Mouse (Mus musculus) lung, embryonic 16.5 days (tissue): Measurements from ENCODE around the gene Tmc8. TPM values are rescaled to one million over a fixed set of nuclear protein-coding genes. Genes with fewer than 3 reads are reported as not detected.

Source experiments
- ATAC-seq: fragments of 200-750 bp; cut with Nextera tagmentation; 2 replicates; pipeline ENCODE4 v1.8.0; 2017; ENCODE audit warnings: low read depth, mild to moderate bottlenecking, moderate library complexity
- H3K27ac ChIP-seq: fragments of 300-500 bp; sonication (generic); 2 replicates; pipeline ENCODE4 v1.5.1; 2014; ENCODE audit warnings: mild to moderate bottlenecking, control low read depth, low read length
- H3K27me3 ChIP-seq: fragments of 300-500 bp; sonication (generic); 2 replicates; pipeline ENCODE4 v1.6.1; 2014; ENCODE audit warnings: low read depth, low read length, mixed read lengths; ENCODE audit not compliant: control insufficient read depth, insufficient read depth
- H3K36me3 ChIP-seq: fragments of 300-500 bp; sonication (generic); 2 replicates; pipeline ENCODE4 v1.6.1; 2014; ENCODE audit warnings: low read length; ENCODE audit not compliant: control insufficient read depth, insufficient read depth
- H3K4me1 ChIP-seq: fragments of 300-500 bp; sonication (generic); replicated peaks from 2 replicates; pipeline ENCODE4 v1.6.1; 2014; ENCODE audit warnings: low read length, mixed read lengths; ENCODE audit not compliant: control insufficient read depth, insufficient read depth
- H3K4me2 ChIP-seq: fragments of 300-500 bp; sonication (generic); 2 replicates; pipeline ENCODE4 v1.6.1; 2014; ENCODE audit warnings: low read depth, low read length, control low read depth
- H3K4me3 ChIP-seq: fragments of 300-500 bp; sonication (generic); 2 replicates; pipeline ENCODE4 v1.5.1; 2014; ENCODE audit warnings: mild to moderate bottlenecking, low read length, control low read depth
- H3K9ac ChIP-seq: fragments of 300-500 bp; sonication (generic); 2 replicates; pipeline ENCODE4 v1.6.1; 2014; ENCODE audit warnings: low read length, control low read depth
- H3K9me3 ChIP-seq: fragments of 300-500 bp; sonication (generic); 2 replicates; pipeline ENCODE4 v1.6.1; 2016; ENCODE audit warnings: low read length; ENCODE audit not compliant: control insufficient read depth
- WGBS: fragments of 180-500 bp; shearing (Covaris S2); extraction: QIAGEN DNeasy Blood & Tissue Kit; methylation state at CpG from one replicate; pipeline ENCODE4 v1.1.7; 2014; 5-methylcytosine and 5-hydroxymethylcytosine counted together
- polyA plus RNA-seq: library from polyadenylated mRNA; unstranded; fragments of >200 nt; fragmentation: Nextera tagmentation; extraction: Ambion mirVana; gene quantifications from 2 replicates; pipeline ENCODE4 v1.2.1, GENCODE M21; 2015

The Tmc8 gene
- 3.0 and 4.0 TPM in 2 replicates for polyA plus RNA-seq

DNA sequence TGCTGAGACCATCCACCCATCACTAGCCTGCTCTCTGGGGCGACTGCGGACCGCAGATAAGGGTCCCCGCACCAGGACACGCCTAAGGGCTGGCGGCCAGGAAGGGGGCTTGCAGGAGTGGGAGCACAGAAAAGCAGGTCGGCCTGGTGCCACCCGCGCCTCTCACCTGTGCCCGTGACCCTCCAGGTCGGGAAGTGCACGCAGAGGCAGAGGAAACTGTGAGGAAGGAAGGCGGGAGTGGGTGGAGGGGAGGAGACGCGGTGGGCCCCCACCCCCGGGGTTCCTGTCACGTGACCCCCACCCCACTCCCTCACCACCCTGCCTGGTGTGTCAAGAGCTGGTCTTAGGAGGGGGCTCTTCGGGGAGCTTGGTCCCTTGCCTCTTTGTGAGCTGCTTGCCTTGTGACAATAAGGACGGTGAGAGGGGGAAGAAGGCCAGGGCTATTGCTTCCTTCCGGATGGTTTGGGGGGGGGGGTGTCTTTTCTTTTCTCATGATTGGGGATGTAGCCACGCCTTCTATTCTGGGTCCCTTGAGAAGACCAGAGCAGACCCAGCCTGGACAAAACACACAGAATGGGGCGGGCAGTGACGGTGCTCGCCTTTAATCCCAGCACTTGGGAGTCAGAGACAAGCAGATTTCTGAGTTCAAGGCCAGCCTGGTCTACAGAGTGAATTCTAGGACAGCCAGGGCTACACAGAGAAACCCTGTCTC, at the start of gene Tmc8, which contains the start of gene Tmc6:
Gene Tmc8, plus strand, starts transcription at position 84 of the 712 bp plus-strand sequence.
Gene Tmc6, minus strand, starts transcription at position 206 of the 712 bp plus-strand sequence.
- H3K4me1 ChIP-seq: peaks cover 41% of the 10 kb centered on the region
- peak; percentile 10 for ATAC-seq
- WGBS: 46% methylated on average over 21 of the region's 24 CpGs
- H3K27ac ChIP-seq: peak within 1 kb of the TSS; percentile 97
- peak within 1 kb of the TSS; percentile 98 for H3K4me2 ChIP-seq
- no peaks in the 10 kb centered on the region for H3K36me3 ChIP-seq
- H3K4me3 ChIP-seq: peak within 1 kb of the TSS; percentile 61
- H3K9me3 ChIP-seq: no peaks in the 10 kb centered on the region
- H3K9ac ChIP-seq: peak within 1 kb of the TSS; percentile 51
- H3K27me3 ChIP-seq: no peaks in the 10 kb centered on the region; the same call in 1 of the 2 replicates

DNA sequence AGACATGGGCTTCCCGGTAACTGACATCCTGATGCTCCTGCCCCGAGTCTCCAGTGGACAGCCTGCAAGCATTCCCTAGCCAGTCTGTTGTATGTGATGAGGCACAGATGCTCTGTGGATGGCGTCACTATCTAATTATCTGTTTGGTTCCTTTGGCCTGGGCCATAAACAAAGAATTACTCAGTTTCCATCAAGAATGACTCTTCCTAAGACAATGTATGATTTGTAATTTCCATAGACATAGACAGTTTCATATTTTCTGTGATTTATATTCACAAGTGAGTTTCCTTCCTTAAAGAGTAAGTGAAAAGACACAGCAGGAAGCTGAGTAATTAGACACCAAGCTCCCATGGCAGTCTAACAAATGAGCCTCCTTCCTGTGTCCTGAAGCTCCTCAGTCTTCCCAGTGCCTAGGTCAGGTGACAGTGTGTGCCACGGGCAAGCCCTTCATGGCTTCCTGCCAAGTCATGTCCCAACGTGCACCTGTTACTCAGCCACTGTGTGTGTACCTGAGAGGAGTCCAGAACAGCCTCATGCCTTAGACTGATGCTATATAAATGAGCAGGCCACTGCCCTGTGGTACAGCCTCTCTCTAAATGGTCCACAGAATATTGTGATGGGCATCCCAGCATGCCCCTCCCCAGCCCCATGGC, 45.7 kb upstream of the Tmc8 start:
- Histone ChIP-seq H3K27ac (no peak overlapping the region), H3K9me3 (no peaks in the 10 kb centered on the region), H3K4me2 (no peak overlapping the region), H3K9ac (no peak overlapping the region), H3K4me3 (no peak overlapping the region), H3K36me3 (peaks cover 25% of the 10 kb centered on the region), H3K4me1 (no peaks in the 10 kb centered on the region), H3K27me3 (no peaks in the 10 kb centered on the region)
- WGBS: 50% methylated on average over 5 of the region's 5 CpGs
- no peak; the same call in 1 of the 2 replicates for ATAC-seq

- H3K9me3 ChIP-seq: no peaks in the 10 kb centered on the region
- H3K4me3 ChIP-seq: no peak overlapping the region
- H3K4me1 ChIP-seq: no peaks in the 10 kb centered on the region
- 86% methylated on average over 5 of the region's 5 CpGs for WGBS
- no peaks in the 10 kb centered on the region for H3K27me3 ChIP-seq
- H3K36me3 ChIP-seq: peaks cover 28% of the 10 kb centered on the region
- no peak for ATAC-seq
- no peak overlapping the region for H3K9ac ChIP-seq
- no peak overlapping the region for H3K27ac ChIP-seq
- H3K4me2 ChIP-seq: no peak overlapping the region
Measured at GRCm38 (mm10) chr11:117738123-117738522, 43.8 kb upstream of the Tmc8 start.

GRCm38 (mm10) chr11:117741128-117741527, 40.7 kb upstream of the Tmc8 start:
- Histone ChIP-seq H3K9me3 (no peaks in the 10 kb centered on the region), H3K27me3 (no peaks in the 10 kb centered on the region), H3K4me1 (no peaks in the 10 kb centered on the region), H3K9ac (no peak overlapping the region), H3K36me3 (peaks cover 38% of the 10 kb centered on the region), H3K27ac (no peak overlapping the region), H3K4me3 (no peak overlapping the region), H3K4me2 (no peak overlapping the region)
- no peak for ATAC-seq
- WGBS: 84% methylated on average over 6 of the region's 6 CpGs

- H3K27ac ChIP-seq: no peak overlapping the region
- no peak overlapping the region for H3K4me2 ChIP-seq
- H3K9ac ChIP-seq: no peak overlapping the region
- no peak for ATAC-seq
- H3K27me3 ChIP-seq: no peaks in the 10 kb centered on the region
- H3K9me3 ChIP-seq: no peaks in the 10 kb centered on the region
- WGBS: 65% methylated on average over 8 of the region's 8 CpGs
- no peaks in the 10 kb centered on the region for H3K4me1 ChIP-seq
- no peak overlapping the region for H3K4me3 ChIP-seq
- H3K36me3 ChIP-seq: peaks cover 46% of the 10 kb centered on the region
Measured at GRCm38 (mm10) chr11:117742243-117742642, 39.6 kb upstream of the Tmc8 start.

GRCm38 (mm10) chr11:117742715-117743114, 39.2 kb upstream of the Tmc8 start:
- Histone ChIP-seq H3K4me1 (no peaks in the 10 kb centered on the region), H3K9ac (no peak overlapping the region), H3K9me3 (no peaks in the 10 kb centered on the region), H3K27ac (no peak overlapping the region), H3K4me3 (no peak overlapping the region), H3K27me3 (no peaks in the 10 kb centered on the region), H3K36me3 (peaks cover 50% of the 10 kb centered on the region), H3K4me2 (no peak overlapping the region)
- WGBS: 69% methylated on average over 8 of the region's 8 CpGs
- ATAC-seq: no peak

- H3K4me1 ChIP-seq: no peaks in the 10 kb centered on the region
- no peak for ATAC-seq
Measured at GRCm38 (mm10) chr11:117743454-117744030, 38.3 kb upstream of the Tmc8 start.

DNA sequence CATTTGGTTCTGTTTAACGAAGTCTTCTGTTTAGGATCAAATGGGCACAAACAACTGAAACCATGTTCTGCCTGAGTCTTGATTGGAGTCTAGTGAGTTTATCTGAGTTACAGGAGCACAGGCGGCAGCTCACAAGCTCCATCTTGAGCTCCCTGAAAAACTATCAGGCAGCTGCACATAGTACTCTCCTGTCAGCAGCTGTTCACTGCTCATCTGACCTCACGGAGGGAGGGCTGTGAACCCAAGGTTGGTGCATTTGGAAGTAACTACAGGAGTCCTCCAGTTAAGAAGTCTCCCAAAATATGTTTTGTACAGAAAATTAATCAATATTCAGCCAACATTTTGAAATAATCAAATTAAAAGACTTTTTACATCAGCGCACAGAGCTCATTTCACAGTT, 33.2 kb upstream of the Tmc8 start:
- WGBS: 90% methylated on average over 4 of the region's 4 CpGs
- no peak for ATAC-seq
- Histone ChIP-seq H3K9ac (no peak overlapping the region), H3K9me3 (no peaks in the 10 kb centered on the region), H3K4me3 (no peak overlapping the region), H3K4me2 (no peak overlapping the region), H3K4me1 (no peaks in the 10 kb centered on the region), H3K27me3 (no peaks in the 10 kb centered on the region), H3K27ac (no peak overlapping the region), H3K36me3 (peaks cover 50% of the 10 kb centered on the region)

More at GRCm38 (mm10) chr11:117743454-117744030, 38.3 kb upstream of the Tmc8 start:
- H3K36me3 ChIP-seq: peaks cover 50% of the 10 kb centered on the region
- H3K9me3 ChIP-seq: no peaks in the 10 kb centered on the region
- WGBS: 76% methylated on average over 4 of the region's 4 CpGs
- no peak overlapping the region for H3K9ac ChIP-seq
- no peak overlapping the region for H3K4me3 ChIP-seq
- H3K4me2 ChIP-seq: no peak overlapping the region
- H3K27ac ChIP-seq: no peak overlapping the region
- H3K27me3 ChIP-seq: no peaks in the 10 kb centered on the region

DNA sequence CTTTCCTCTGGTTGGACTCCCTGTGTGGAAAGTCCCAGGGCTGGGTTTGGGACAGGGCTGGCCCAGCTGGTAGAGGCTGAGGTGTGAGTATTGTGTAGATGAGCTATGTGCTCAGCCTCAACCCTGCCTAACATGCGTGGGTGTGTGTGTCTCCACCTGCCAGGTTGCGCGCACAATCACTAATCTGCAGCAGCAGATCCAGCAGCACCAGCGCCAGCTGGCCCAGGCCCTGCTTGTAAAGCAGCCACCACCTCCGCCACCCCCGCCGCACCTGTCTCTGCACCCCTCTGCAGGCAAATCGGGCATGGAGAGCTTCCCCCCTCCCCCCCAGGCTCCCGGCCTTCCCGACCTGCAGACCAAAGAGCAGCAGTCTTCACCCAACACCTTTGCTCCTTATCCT, 32.5 kb upstream of the Tmc8 start:
- H3K36me3 ChIP-seq: peaks cover 51% of the 10 kb centered on the region
- no peak overlapping the region for H3K4me2 ChIP-seq
- H3K9me3 ChIP-seq: no peaks in the 10 kb centered on the region
- no peak for ATAC-seq
- no peak overlapping the region for H3K9ac ChIP-seq
- H3K4me1 ChIP-seq: no peaks in the 10 kb centered on the region
- no peaks in the 10 kb centered on the region for H3K27me3 ChIP-seq
- no peak overlapping the region for H3K27ac ChIP-seq
- H3K4me3 ChIP-seq: no peak overlapping the region
- 94% methylated on average over 9 of the region's 10 CpGs for WGBS
